Mouse (Mus musculus) left cerebral cortex, postnatal 14 days (tissue): Measurements from ENCODE around the gene Pnpla5. TPM values are rescaled to one million over a fixed set of nuclear protein-coding genes. Genes with fewer than 3 reads are reported as not detected.
A peak's percentile ranks its signal among the peaks of the same experiment; 100 is the strongest.

Experiments used
- DNase-seq, 2 experiments: peaks; one replicate each; pipeline ENCODE4 v3.0.0; 2021 to 2022; ENCODE audit warnings: low spot score in 2 of 2, mixed read lengths in 1 of 2
- intact Hi-C: fragments of 180-260 bp; cut with DNase I; formaldehyde crosslinking; loops from one replicate; pipeline ENCODE4 v1.15.1; 2025
- microRNA-seq, 2 experiments: library from miRNA; unstranded; fragments of <30 nt; microRNA quantifications; one replicate each; pipeline ENCODE4 v1.2.0; 2022
- total RNA-seq, 2 experiments: library from RNA; stranded (reverse); gene quantifications; 2 replicates each; pipeline ENCODE4 v1.2.3; 2021

Pnpla5 gene
- total RNA-seq, 2 experiments from 2014 or later = not detected

DNA sequence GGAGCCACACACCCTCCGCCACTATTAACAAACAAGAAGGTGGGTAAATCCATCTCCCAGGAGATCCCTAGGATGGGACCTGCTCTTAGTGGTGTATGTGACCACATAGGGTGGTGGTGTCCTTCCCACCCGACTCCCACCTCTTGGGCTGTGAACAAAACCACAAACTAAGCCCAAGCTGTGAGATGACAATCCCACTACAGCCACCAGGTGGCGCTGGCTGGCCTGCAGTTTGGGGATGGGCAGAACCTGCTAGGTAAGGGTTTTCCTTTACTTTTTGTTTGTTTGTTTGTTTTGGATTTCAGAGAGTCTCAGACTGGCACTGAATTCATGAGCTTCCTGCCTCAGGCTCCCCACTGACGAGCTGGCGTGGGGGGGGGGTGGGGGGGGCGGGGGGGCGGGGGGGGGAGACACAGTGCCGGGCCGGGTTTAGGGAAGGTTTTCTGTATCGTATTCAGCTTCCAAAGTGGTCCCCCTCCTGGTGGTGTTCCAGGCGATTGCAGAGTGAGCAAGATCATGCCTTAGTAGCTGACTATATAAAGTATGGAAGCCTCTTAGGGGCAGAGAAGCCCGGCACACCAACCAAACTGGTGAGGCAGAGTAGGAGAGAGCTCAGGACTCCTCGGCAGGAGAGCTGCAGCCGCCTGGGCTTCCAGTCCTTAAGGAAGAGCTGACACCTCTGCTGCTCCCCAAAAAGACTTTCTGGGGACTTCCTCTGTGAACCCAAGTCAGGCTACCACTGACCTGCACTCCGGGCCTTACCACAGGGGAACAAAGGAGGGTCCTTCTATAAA is 48.9 kb downstream of the Pnpla5 start:
- DNase-seq = peak; percentile 76 to 81
- intact Hi-C loops = loop anchor here (5.0 kb wide), 3 partner anchors 93 to 558 kb away; partner anchors contain the start of gene Pnpla3

DNA sequence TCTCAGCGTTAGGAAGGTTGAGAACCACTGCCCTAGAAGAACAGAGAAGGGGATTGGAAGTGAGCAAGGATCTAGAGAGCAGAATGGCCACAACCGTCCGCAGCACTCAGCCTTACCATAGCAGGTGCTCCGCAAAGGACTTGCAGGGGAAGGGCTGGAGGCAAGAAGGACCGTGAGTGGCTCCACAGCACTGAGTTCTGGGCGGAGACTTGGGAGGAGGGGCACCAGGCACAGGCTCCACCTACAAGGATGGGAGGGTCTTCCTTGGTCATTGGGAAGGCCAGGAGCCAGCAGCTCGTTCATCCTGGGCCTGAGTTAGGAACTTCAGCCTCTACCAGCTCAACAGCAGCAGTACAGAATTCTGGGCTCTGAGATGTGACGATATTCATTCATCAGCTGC is 49.9 kb downstream of the Pnpla5 start:
- intact Hi-C loops = loop anchor here (5.0 kb wide), 3 partner anchors 94 to 559 kb away; partner anchors contain the start of gene Pnpla3
- DNase-seq = no peak

DNA sequence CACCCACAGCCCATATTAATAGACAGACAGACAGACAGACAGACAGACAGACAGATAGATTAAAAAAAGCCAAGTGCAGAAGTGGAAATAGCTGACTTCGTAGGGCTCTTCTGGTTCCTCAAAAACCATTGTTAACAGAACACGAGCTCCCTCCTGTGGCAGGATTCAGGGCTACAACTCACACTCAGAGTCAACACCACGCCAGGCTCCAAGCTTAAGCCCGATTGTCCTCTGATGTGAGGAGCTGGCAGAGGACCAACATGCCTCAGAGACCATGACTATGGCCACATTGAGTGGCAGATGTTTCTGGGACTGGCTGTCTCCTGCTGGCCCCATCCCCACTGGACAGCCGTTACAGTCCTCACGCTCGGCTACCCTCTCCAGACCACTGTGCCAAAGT is 50.7 kb downstream of the Pnpla5 start:
- intact Hi-C loops = loop anchor here (5.0 kb wide), 3 partner anchors 95 to 560 kb away; partner anchors contain the start of gene Pnpla3
- DNase-seq = peak; percentile 93 to 95

DNA sequence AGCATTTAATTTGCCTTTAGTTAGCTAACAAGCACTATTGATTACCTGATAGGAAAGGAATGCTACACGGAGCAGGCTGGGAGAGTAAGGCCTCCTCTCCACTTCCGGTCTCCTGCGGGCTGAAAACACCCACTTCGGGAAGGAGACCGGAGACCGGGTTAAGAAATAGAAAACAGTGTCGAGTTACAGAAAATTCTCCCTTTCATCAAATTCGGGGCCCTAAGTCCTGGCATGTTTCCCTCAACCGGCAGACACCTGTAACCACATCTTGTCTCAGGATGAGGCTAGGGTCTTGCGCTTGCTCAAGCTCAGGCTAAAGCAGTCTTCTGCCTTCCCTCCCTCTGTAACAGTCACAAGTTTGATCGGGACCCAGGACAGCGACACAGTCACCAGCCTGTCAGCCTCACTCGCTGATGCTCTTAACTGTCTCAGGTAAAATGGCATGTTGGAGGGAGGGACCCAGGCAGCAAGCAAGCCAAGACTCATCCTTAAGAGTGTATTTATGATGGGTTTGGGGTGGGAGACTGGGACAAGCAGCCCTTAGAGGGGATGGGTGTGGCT is 52.8 kb downstream of the Pnpla5 start:
- DNase-seq = no peak
- intact Hi-C loops = loop anchor here (5.0 kb wide), 3 partner anchors 97 to 562 kb away; partner anchors contain the start of gene Pnpla3

DNA sequence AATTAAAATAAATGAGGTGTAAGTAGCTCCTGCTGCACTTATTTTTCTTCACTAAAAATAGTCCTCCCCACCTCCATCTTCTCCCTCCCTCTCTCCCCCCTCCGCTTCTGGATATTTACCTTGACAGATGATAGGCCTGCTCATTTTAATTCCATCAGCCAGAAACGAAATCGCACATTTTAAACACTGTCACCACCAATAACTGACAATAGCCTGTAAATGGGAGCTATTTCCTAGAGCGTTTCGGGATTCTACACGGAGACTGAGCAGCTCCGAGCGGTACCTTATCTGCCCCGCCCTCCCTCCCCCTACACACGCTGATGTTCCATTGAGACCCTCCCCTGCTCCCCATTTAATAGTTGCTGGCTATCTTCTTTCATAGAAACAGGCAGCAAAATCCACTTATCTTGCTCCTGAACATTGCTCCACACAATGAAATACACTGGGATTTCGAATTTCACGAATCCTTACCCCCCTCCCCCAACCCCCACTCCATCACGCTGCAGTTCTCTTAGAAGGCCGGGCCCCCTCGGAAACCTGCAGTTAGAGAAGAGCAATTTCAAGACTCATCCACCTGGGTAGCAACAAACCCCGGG is 53.4 kb downstream of the Pnpla5 start:
- intact Hi-C loops = loop anchor here (5.0 kb wide), 4 partner anchors 98 to 563 kb away; partner anchors contain the start of gene Pnpla3
- DNase-seq = no peak

DNA sequence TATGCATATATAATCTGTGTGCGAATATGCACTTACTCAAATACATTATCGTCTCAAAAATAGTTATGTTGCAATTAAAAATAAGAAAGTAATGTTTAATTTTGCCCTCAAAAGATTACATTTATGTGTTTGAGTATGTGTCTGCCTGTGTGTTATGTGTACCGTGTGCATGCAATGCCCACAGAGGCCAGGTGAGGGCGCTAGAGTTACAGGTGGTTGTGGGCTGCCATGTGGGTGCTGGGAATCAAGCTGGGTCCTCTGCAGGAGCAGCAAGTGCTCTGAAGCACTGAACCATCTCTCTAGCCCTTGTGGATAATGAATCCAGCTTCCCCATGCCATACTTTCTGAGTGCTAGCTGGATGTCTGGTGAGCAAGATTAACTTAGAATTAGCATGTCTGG is 57.3 kb downstream of the Pnpla5 start:
- no peak for DNase-seq
- intact Hi-C loops = loop anchor here (5.0 kb wide), 1 partner anchor 283 kb away; no protein-coding TSS in a partner anchor

DNA sequence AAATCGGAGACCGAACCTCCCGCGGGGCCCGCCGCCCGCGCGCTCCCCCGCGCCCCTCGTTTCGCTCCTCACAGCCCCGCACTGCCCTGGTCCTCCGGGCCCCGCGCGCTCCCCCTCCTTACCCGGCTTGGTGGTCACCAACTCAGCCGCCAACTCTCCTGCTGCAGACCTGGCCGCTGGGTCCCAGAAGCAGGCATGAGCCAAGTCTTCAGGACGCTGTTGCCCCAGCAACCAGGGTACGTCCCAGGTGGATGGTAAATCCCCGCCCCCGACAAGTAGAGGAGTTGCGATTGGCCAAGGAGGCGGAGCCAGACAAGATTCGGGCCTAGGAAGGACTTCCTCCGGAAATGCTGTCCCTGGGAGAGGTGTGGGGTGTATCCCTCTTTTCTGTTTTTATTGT is 57.8 kb downstream of the Pnpla5 start, which contains the start of gene Efcab6:
Gene Efcab6 (minus strand): TSS at position 240 of the 400 bp plus-strand sequence.
- intact Hi-C loops = loop anchor here (5.0 kb wide), 1 partner anchor 283 kb away; no protein-coding TSS in a partner anchor
- peak; percentile 73 to 80 for DNase-seq

Small RNA genes within 50 kb of the gene (microRNA-seq; reads per million reads assigned to microRNA genes)
- 1.3 to 2.0 reads per million in 2 experiments for gene Mir6392

Other genes with a start within 250 kb of the Pnpla5 start
- gene Efcab6, start 57.8 kb downstream of the Pnpla5 start, total RNA-seq = 10 to 100 TPM; 15.6 to 19.8 TPM
- gene Sult4a1, start 17.4 kb downstream of the Pnpla5 start, total RNA-seq = 100 to 1,000 TPM; 387 to 389 TPM
- gene Pnpla3, start 44.7 kb upstream of the Pnpla5 start, total RNA-seq = 10 to 100 TPM in 1 of 2 experiments, 1 to 10 TPM in 1; 7.6 to 10.2 TPM
- gene Samm50, start 69.1 kb upstream of the Pnpla5 start, total RNA-seq = 10 to 100 TPM; 87.9 to 94.6 TPM
- gene Parvb, start 108.9 kb upstream of the Pnpla5 start, total RNA-seq = 10 to 100 TPM; 28.4 to 28.7 TPM
- 1 to 10 TPM; 5.9 to 7.8 TPM for gene Parvg, start 200.9 kb upstream of the Pnpla5 start, total RNA-seq